Mouse (Mus musculus) adrenal gland (tissue): ENCODE results near the gene Abcb8.

Source experiments
- intact Hi-C: fragments of 180-260 bp; cut with DNase I; formaldehyde crosslinking; loops from one replicate; pipeline ENCODE4 v1.15.1; 2025

Gene Abcb8

DNA sequence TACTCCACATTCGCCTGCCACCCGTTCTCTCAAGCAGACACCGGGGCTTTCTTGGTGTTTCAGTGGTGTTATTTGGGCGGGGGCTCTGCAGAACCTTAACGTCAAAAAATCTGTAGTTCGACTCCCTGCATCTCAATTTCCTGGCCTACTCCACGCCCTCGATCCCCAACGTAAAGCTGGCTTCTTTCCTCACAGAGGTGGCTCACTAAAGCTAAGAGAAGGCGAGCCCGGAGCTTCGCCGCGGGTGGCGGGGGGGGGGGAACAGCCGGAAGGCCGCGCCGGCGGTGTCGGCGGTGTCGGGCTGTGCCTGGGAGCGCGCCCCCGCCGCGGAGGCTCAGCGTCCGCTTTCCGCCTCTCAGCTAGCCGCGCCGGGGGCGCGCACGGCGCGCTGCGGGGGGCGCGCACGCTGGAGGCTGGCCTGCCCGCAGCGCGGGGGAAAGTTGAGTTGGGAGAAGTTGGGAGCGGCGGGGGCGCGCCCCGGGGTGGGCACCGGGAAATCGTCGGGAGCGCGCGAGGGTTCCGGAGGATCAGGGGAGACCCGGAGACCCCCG is 31.5 kb downstream of the Abcb8 start:
- intact Hi-C loops, result no loop called here

DNA sequence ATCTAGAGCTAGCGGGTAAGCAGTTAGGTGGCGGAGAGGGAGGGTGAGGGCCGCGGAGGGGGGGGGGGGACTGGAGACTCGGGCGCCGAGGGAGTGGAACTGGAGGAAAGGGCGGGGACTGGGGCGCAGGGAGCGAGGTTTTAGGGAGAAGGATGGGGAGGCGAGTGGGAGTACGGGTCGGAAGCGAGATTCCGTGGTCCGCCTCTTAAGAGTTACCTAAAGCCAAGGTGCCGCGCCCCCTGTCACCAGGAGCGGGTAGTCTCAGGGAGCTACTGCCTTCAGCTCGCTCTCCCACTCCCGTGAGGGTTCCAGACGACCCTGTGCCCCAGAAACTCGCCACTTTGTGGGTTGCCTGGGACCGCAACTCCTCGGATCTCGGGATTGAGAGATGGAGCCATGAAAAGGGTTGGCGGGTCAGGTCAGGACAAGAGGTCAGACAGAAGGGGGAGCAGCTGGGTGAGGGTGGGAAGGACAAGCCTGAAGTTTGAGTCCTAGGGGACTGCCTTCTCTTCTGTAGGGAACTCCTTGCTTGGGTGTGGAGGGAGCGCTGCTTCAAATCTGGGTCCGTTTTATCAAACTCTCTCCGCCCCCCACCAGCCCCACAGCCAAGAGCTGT is 32.1 kb downstream of the Abcb8 start:
- intact Hi-C loops, result no loop called here

DNA sequence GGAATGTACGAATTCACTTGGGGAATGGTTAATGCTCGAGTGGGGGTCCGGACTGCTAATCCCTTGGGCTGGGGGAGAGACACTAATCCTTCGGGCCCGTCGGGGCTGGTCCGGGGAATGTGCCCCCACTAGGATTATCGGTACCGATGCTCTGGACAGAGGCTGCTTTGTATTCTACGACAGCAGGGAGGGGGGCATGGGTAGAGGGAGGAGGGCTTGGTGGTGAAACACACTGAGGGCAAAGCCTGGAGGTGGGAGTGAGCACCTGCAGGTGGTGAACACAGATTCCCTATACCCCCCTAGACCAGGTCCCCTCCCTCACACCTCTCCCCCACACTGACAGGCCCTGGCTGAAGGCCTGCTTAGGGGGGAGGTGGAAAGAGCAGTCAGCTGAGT is 32.6 kb downstream of the Abcb8 start:
- intact Hi-C loops, result no loop called here

DNA sequence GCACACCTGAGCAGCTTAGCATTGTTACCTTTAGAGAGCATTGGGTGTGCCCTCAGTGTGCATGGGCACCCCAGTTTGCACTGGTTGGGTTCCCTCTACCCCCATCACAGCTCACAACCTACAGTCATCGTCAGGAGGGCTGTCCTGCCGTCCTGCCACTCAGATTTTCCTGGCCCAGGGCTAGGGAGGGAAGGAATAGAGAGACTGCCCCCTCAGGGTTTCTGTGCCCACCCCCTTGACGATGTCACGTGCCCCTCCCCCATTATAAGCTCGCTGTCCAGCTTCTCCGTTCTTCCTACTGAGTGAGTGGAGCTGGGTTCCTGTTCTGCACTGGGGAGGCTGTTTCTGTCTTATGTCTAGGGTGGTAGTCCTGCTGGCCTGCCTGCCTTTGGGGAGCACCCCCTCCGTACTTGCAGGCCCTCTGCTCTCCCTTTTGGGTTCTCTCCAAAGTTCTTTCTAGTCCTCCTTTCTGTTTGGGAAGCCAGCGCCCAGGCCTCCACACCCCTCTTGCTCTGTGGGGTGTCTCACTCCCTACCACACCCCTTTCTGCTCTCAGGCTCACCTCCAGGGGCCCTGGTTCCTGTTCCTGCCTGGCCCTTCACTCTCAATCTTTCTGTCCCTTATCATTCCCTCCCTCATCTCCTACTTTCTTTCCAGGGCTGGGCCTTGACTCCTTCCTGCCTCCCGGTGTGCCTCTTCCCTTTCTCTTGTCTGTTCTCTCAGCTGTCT is 33.3 kb downstream of the Abcb8 start:
- intact Hi-C loops, result no loop called here

DNA sequence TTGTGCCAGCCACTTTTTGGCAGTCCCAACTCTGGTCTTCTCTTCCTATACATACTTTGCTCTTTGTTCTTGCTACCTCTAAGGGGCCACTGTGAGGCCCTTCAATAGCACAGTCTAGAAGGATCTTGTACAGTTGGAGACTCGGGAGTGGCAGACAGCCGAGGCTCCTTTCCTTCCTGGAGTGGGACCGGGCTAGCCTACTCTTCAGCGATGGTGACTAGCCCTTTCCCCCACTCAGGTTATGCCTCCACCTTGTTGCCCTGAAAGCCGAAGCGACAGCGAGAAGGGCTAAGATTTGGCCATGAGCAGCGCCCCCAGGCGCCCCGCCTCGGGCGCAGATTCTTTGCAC is 33.8 kb downstream of the Abcb8 start:
- intact Hi-C loops, result no loop called here

DNA sequence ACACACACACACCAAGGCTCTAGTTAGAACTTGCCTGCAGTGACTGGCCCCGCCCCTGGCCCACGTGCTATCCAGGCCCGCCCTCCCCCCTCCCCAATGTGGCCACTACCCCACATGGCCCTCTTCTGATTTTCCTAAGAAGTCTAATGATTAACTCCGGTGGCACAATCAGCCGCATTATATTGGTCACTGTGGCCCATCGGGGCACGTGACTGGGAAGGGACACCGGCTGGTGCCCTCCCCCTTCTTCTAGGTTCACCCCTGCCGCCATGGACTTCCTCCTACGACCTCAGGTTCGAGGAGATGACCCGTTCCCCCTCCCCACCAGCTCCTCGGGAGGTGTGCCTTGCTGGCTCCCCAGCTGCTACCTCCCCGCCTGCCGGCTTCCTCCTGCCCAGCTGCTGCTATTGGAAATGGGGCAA is 34.5 kb downstream of the Abcb8 start:
- intact Hi-C loops, result no loop called here

DNA sequence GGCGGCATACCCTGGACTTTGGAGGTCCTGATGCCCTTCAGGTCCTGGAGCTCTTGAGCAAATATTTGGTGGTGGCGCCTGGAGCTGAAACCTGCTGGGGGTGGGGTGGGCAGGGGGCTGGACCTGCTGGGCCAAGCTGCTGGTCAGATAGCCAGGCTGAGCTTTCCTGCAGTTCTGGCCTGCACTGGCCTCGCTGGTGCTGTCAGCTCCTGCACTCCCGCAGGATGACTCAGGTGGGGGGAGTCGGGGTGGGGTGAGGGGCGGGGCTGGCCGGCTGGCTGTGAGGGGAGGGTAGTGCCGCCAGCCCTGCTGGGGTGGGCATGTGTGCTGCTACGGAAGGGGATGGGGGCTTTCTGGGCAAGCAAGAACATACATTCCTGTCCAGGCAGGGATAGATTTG is 35.1 kb downstream of the Abcb8 start:
- intact Hi-C loops, result no loop called here

DNA sequence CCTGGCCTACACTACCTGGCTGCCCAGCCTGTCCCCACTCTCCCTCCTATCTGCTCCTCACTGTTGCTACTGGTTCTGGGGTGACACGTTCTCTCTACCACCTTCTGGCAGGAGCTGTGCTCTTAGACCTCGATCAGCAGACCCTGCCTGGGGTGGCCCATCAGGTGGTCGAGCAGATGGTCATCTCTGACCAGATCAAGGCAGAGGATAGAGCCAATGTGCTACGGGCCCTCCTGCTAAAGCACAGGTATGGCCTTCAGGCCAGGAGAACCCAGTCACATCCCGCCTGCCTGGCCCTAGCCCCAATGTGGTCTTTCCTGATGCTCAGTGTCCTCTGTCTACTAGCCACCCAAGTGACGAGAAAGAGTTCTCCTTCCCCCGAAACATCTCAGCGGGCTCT is 40.5 kb downstream of the Abcb8 start:
- intact Hi-C loops, result no loop called here

DNA sequence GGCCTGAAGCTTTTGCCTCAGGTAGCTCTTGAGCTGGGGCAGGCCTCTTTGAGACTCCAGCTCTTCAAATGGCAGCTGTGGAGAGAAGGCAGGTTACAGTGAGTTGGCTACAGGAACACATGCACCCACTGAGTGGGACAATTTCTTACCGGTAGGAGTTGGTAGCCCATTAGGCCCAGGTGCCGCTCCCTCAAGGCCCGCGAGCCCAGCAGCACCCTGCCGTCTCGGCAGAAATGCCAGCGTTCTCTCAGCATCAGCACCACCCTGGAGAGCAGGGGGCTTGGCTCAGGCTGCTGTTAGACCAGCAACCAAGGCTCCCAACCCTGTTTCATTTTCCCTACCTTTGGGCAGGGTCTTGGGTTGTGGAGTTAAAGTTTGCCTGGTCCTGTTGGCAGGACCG is 47.7 kb downstream of the Abcb8 start:
- intact Hi-C loops, result no loop called here

DNA sequence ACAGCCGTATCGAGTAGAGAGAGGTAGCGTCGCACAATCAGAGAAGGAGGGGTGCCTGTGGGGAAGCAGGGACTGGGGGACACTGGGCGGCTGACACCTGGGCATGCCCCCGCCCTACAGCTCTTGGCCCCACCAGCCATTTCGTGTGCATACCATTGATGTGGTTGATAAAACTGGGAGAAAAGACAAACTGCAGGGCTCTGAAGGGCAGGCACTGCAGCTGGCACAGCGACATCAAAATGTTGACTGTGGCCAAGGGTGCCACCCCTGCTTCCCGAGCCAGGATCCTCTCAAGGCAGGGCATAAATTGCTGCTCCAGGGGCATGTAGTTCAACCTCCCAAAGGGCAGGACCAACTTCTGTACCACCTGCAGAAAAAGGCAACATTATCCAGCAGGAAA is 48.6 kb downstream of the Abcb8 start:
- intact Hi-C loops, result no loop called here

DNA sequence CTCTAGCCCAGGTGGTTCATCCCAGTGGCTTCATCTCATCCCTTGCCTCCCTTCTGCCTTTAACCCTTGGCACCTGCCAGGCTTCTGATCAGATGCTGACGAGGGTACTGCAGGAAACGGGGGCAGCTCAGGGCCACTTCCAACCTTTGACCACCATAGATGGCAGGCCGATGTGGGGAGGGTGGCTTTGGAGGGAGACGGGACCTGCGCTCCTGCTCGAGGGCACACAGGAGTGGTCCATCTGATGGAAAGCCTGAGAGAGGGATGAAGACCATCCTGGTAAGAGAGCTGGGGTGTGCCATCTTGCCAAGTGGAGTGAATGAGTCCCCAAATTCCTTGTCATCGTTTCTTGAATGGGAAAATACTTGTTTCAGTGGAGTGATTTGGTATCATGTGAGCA is 49.7 kb downstream of the Abcb8 start:
- intact Hi-C loops, result no loop called here

DNA sequence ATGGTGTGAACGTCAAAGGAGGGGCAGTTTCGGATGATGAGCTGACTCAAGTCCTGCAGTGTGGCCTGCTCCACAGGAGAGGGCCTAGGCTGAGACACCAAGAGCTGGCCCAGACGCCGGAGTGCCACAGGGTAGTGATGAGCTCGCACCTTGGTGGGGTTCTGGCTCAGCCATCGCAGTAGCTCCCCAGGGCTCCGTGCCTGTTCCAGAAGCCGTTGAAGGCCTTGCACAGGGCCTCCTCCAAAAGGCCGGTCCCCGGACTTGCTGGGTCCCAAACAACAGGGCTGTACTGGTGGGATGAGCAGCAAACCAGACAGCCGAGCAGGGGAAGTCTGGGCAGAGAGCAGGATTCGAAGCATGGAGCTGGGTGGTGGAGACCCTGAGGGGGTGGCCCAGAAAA is 50.5 kb downstream of the Abcb8 start:
- intact Hi-C loops, result no loop called here

DNA sequence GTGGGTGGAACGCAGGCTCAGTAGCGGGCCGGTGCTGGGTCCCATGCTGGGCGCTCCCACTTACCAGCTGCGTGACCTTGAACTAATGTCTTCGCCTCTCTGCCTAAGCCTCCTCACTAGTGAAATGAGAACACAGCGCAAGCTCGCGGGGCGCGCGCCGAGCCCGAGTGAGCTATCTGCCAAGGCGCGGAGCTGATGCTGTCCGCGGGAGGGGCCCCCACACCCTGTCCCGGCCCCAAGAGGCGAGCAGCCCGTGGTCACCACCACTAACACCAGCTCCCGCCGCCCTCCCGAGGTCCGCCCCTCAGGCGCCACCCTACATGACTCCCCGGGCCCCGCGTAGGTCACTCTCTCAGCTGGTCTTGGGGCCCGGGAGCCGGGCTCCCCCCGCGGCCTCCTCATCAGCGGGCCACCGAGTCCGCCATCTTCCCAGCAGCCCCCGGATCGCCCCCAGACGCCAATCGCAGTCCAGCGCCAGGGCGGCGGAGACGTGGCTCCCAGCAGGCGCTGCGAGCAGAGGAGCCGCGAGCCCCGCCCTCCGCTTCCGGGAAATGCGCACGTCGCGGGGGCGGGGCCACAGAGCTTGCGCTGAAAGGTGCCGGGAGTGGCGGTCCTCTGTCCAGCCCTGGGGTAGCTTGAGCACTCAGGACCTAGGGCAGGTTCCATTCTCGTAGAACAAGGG is 51.4 kb downstream of the Abcb8 start, which contains the start of gene Fastk:
Gene Fastk, minus strand, starts transcription at position 542 of the 682 bp plus-strand sequence.
- intact Hi-C loops, result no loop called here

DNA sequence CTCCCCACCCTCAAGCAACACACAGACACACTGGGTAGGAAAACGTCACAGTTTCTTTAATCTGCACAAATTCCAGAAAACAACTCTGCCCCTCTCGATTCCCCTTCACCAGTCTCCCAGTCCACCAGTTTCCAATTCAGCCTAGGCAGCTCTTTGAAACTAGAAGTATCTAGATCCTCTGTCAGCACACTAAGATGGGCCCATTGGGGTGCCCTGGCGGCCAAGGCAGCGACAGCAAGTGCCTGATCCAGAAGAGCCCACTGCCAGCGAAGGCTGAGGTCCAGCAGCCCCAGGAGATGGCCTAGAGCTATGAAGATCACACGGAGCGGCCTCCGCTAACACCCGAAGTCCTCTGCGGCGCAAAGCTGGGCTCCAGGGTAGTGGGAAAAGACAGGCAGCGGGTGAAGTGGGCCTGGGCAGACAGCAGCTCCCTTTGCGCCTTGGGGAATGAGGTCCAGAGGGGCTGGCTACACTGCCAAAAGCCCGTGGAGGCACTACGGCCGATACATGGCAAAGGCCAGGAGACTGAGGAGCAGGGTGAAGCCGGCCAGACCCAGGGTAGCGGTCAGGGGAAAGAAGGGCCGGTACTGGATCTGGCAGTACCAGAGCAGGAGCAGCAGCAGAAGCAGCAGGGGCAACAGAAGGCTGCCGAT is 52.1 kb downstream of the Abcb8 start:
- intact Hi-C loops, result no loop called here

DNA sequence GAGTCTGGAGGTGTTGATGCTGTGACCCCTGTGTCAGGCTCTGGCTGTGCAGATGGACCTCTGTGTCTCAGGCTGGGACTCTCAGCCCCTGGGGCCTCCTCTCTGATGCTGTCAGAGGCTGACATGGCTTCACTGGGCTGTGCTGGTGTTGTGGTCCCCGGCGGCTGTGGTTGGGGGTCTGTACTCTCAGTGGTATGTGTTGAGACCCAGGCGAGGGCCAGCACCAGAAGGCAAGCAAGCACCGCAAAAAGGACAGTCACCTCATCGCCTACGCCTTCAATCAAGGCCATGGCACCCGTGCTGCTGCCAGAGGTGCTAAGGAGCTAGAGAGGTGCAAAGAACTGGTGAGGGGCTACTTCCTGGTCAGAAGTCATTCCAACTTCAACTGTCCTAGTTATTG is 53.2 kb downstream of the Abcb8 start:
- intact Hi-C loops, result no loop called here

DNA sequence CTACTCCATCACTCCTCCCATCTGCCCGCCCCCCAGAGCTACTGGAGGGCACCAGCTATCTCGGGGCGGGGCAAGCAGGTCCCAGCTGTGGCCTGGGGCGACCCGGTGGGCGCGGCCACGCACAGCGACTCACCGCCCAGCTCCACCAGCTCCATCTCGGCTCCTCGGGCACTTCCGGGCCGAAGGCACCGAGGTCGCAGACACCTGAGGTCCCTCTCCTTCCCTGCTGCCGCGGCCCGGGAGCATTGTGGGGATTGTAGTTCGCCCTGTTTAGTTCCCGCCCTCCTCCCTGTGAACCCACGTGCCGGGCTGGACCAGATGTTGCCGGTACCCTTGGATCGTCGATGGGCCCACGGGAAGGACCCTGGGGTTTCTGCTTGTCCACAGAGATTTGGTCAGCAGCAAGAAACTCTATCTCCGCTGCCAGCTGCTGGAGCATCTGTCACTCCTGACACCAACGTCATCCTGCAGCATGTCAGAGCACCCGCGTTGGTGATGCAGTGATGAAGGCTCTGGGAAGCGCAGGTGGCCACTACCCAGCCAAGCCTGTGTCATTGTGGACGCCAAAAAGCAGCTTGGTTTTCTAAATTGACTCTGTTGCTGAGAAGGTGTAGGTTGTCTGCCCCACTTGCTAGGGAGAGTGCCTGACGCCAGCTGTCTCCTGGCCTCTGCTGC is 54.3 kb downstream of the Abcb8 start, which contains the start of gene Tmub1:
Gene Tmub1, minus strand, starts transcription at position 231 of the 675 bp plus-strand sequence.
- intact Hi-C loops, result no loop called here

DNA sequence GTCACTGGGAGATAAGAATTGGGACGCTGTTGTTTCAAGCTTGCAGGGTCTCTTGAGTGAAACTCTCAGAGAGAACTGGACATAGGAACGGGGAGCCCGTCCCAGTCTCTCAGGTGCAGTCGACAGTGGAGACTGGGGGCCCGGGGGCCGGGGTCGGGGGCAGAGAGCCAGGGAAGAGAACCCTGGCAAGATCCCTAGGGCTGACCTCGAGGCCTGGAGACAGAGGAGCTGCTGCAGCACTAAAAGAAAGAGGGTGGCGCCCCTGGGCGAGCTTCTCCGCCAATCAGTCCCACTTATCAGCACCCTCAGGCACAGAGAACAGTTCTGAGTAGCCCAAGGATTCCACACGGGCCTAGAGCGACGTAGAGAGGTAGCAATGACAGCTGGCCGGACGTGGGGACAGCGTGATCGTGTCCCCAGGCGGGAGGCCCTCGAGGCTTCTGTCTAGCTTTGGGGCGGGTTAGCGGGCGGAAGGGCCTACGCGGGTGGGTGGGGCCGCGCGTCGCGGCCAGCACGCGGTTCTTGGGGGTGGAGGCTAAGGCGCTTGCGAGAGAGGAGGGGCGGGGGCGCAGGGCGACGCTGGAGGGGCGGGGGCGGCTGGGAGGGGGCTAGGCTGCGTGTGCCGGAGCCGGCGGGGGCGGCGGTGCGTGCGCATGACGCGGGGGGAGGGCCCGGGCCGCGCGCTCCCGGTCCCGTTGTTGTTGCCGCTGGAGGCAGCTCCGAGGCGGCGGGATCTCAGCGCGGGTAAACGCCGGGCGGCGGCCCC is 58.0 kb downstream of the Abcb8 start:
- intact Hi-C loops, result no loop called here

DNA sequence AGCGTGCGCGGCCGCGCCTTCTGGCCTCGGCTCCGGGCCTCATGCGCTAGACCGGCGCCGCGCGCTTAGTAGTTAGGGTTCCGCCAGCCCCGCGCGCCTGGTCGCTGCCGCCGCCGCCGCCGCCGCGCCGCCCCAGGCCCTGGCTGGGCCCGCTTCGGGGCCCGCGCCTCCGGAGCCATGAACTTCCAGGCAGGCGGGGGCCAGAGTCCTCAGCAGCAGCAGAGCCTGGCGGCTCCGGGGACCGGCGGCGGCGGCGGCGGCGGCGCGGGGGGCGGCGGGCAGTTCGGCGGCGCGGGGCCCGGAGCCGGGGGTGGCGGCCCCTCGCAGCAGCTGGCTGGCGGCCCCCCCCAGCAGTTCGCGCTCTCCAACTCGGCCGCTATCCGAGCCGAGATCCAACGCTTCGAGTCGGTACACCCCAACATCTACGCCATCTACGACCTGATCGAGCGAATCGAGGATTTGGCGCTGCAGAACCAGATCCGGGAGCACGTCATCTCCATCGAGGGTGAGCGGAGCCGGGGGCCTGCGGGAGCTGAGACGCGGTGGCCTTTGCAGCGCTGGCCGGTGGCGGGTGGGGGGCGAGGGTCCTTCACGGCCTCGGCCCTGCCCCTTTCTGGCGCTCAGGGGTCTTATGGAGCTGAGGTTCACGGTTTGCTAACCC is 58.7 kb downstream of the Abcb8 start, which contains the start of gene Agap3:
Gene Agap3, plus strand, starts transcription at position 148 of the 661 bp plus-strand sequence.
- intact Hi-C loops, result no loop called here

DNA sequence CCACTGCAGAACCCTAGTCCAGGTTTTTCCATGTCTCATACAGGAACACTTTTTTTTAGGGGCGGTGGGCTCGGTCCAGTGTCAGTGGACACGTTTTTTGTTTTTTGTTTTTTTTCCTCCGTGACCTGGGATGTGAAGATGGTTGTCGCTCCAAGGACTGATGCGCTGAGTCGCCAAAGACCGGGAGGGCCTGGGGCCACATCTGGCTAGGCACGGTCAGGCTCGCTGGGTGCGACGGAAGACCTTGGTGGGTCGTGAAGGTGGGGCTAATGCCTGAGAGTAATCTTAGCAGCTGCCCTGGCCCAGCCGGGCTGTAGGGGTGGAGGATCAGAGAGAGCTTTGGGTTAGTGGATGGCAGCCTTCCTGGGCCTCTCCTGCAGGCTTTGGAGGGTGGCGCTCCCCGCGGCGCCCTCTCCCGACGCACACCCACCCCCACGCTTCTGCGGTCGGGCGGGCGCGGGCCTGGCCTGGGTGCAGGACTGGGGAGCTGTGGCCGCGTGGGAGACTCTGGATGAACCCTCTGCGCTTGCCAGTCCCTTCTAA is 59.3 kb downstream of the Abcb8 start:
- intact Hi-C loops, result no loop called here
